Mouse (Mus musculus) liver, postnatal 0 days (tissue): ENCODE results near the gene Cd96.

Source experiments
- CTCF ChIP-seq: sonication (generic); IDR thresholded peaks from 2 replicates; pipeline ENCODE4 v1.5.1; 2016; ENCODE audit warnings: antibody characterized with exemption, low read depth
- EP300 ChIP-seq: IDR thresholded peaks from 2 replicates; pipeline ENCODE4 v1.6.1; 2016; ENCODE audit warnings: antibody characterized with exemption, low read depth, mild to moderate bottlenecking

GRCm38 (mm10) chr16:46151141-46151540 lies 31.1 kb upstream of the Cd96 start:
- peak; percentile 19; the same call in 1 of the 2 replicates for TF ChIP-seq CTCF
- TF ChIP-seq EP300 = no peak
